Mouse (Mus musculus): ENCODE measurements at regions not wholly inside any gene's neighbourhood (a gene's known extent, or its start where the extent isn't known, plus 50 kb on each side); places are given as distances from the start of the nearest gene placed in this dataset.

- TF ChIP-seq CTCF (conservative IDR thresholded peaks at IDR 0.05; ENCODE audit: low read length) = no peak
- no peak for TF ChIP-seq NANOG (IDR thresholded peaks at IDR 0.05; ENCODE audit: borderline replicate concordance, low read length)
These were observed 257.2 kb upstream of the Tle4 start for GRCm38 (mm10) chr19:14855036-14855435.
